Mouse (Mus musculus) urinary bladder, adult 2 months (tissue): Measurements from ENCODE around the gene Fut8. TPM values are rescaled to one million over a fixed set of nuclear protein-coding genes. Genes with fewer than 3 reads are reported as not detected.

ENCODE experiments used
- DNase-seq: peaks from one replicate; pipeline ENCODE4 v3.0.0; 2022; ENCODE audit warnings: low spot score
- polyA plus RNA-seq: library from polyadenylated mRNA; depleted of rRNA; stranded (reverse); fragments of >200 nt; gene quantifications from 2 replicates; pipeline ENCODE4 v1.2.3, GENCODE M21; 2012; rRNA removed

Gene Fut8
- polyA plus RNA-seq, result 7.6 and 16.2 TPM in 2 replicates

DNA sequence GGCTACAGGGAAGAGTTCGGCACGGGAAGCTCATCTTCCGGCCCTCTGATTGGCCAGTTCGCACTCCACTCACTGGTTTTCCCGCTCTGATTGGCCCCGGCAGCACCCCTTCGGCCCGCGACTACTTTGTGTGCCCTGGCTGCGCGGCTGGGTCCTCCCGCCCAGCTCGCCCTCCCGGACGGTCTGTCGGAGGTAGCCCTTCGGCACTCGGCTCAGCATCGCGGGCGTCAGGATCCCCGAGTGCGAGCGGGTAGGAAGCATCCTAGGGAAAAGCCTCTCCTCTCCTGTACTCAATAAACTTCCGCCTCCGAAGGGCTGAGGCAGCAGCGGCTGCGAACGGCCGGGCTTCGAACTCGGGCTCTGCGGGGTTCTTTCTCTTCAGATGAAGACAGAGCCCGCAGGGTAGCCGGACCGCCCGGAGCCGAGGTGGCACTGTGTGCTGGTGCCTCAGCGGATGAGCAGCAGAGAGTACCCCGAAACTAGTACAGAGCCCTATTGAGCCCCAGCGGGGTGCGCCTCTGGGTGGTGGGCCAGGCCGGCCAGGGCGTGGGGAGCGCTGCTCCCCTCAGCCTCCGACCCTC, at the start of gene Fut8:
TSS of gene Fut8 (plus strand) at position 176 of the 581 bp plus-strand sequence.
- DNase-seq, result peak; percentile 83

DNA sequence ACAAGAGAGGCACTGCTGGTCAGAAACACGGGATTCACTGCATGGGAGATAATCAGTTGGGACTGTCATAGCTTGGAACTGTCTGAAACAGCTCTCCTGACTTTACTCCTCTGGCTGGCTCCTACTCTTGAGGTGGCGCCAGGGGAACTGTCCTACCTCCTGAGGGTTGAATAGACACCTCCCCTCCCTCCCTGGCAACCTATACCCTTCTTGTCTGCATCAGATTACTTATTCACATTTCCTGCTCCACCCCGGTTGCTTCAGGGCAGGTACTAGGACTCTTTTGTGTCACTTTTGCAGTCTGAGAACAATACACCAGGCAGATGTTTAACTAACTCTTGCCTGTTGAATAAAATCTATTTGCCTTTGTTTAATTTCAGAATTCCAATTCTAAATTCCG, 48.8 kb upstream of the Fut8 start:
- DNase-seq, result no peak

DNA sequence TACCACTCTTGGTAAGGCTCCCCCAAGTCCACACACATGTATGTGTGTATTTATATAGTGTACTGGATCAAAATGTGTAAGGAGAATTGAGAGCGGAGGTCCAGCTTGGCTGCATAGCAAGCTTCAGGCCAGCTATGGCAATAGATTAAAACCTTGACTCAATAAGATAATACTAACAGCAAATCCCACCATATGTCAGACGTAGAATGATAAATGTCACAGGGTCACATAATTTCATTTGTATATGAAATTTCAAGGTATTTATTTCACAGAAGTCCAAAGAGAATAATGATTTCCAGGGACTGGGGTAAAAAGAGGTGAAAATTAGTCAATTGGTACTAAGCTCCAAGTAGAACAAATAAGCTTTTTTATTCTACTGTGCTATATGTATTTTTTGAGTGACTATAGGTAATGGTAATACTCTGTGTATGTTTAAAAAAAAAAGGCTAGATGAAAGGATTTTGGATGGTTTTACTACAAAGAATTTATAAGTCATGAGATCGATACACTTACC, 47.9 kb upstream of the Fut8 start:
- DNase-seq, result no peak

DNA sequence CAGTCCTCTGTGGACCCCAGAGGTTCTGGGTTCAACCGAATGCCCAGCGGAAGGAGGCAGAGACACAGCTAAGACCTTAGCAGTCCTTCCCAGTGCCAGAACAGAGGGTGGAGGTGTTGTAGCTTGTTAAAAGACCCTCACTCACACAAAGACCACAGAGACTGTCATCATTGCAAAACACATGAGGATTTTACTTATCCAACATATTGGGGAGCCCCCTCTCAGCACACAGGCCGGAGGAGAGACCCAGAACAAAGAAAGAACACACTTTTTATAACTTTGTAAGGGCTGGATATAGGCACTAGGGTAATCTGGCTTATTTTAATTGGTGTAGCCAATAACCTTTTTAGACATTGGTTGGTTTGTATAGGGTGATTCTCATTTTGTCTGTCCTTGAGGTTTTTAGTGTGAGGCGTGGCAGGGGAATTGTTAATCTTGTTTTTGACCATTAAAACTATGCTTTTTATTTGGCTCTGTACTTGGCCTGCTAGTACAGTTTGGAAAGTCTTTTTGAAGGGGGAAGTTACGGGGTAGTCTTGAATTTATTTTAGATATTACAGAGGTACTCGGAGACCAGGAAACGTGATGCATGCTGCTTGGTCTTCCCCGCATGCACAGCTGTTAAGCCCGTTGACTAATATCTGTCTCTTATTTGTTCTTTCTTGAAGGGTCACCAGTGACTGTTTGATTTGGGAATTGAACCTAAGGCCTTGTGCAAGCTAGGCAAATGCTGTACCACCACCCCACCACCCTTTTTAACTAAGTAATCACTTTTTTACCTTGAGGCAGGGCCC, 46.2 kb upstream of the Fut8 start:
- DNase-seq, result no peak

DNA sequence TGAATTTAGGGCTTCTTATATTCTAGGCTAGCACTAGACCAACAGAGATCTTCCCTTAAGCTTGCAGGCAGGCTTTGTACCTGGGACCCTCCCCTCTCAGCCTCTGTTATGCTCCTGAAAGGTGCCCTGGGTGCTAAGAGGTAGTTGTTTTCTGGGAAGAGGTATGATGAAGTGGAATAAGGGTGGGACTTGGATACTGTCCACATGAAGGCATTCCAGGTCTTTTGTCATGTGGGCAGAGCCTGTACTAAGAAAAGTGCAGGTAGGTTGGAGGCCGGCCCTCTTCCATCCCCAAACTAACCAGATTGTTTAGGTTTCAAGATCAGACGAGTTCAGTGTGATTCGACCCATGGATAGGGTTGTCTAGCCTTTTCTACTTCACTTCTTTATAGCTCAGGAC, 45.2 kb upstream of the Fut8 start:
- DNase-seq, result no peak

DNA sequence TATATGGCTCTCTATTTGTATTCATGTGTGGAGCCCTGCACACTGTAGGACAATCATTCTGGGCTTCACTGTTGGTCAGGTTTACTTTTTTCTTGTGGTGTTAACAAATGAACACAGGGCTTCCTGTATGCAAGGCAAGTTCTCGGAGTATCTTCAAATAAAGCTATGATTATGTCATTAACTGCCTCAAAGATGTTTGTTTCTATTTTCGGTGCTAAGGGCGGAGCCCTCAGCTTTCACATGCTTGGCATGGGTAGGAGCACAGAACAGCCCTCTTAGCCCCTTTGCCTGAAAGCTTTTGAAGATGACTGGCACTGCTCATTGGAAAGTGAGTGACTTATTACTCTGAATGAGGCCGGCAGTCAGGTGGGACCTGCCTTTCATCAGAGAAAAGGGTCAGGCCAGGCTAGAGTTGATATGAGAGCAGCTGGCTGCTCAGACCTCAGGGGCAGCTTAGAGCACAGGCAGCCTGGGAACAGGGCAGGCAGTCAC, 44.7 kb upstream of the Fut8 start:
- no peak for DNase-seq

DNA sequence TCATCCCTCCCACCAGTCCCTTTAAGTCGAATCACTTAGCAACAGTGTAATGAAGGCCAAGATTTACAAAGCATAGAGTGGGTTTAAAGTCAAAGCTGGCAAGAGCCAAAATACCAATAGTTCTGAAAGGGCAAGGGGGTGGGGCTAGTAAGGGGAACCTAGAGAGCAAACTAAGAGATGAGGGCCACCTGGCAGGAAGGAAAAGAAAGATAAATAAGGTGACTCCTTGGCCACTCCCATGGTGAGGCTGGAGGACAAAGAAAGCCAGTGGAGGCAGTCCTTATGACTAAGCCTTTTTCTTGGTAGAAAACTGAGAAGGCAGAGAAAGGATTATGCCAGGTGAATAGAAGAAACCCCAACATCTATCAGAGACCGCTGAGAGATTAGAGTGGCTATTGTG, 42.9 kb upstream of the Fut8 start:
- no peak for DNase-seq

DNA sequence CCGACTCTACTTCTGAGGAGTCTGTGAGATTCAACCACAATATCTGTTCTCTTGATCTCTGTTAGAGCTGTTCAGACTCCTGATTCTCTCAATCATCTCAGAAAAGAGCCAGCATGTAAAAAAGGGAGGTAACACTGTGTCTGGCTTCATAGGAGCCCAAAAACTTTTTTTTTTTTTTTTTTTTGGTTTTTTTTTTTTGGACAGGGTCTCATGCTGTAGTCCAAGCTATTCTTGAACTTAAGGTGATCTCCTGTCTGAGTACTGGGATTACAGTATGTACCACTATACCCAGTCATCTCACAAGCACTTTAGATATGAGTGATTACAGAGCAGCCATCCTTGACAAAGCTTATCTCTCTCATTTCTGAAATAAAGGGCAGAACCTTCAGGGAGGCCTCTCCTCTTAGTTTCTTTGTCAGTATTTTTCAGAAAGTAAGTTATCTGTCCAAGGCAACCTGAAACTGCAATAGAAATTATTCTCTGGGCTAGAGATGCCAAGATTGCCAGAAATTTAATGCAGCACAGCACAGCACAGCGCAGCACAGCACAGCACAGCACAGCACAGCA, 41.3 kb upstream of the Fut8 start:
- no peak for DNase-seq

DNA sequence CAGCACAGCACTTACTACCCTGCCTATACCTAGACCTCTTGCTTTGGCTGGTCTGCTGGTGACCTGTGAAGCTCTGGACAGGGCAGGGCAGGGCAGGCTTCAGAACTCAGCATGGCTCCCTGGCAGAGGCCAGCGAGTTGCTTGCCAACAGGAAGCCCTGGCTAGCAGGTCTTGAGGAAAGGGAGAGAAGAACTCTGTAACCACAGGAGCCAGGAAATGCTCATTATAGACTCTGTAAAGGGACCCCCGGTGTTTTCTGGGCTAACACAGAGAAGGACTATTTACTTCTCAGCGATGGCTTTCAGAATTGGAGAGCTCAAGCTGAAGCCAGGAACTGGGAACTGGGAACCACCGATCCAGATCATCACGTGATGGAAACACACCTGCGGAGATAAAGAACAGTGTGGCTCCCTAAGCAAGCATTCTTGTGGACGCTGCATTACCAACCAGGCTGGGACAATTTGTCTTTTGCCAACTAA, 40.8 kb upstream of the Fut8 start:
- DNase-seq, result no peak

DNA sequence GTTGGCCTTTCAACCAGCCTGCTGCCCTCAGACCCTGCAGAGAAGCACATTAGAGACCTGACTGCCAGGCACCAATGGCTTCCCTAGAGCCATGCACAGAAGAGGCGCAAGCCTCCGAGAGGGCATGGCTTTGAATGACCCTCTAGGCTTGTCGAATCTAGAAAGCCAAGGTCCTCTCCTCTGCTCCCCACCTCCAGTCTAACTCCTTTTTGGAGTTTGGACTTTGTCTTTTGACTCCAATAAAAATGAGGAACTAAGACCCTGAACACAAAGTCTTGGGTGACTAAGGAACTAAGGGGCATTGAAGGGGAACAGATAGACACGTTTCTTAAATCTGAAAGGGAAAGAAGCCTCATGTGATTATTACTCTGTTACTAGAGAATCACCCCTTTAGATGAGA, 39.7 kb upstream of the Fut8 start:
- no peak for DNase-seq

DNA sequence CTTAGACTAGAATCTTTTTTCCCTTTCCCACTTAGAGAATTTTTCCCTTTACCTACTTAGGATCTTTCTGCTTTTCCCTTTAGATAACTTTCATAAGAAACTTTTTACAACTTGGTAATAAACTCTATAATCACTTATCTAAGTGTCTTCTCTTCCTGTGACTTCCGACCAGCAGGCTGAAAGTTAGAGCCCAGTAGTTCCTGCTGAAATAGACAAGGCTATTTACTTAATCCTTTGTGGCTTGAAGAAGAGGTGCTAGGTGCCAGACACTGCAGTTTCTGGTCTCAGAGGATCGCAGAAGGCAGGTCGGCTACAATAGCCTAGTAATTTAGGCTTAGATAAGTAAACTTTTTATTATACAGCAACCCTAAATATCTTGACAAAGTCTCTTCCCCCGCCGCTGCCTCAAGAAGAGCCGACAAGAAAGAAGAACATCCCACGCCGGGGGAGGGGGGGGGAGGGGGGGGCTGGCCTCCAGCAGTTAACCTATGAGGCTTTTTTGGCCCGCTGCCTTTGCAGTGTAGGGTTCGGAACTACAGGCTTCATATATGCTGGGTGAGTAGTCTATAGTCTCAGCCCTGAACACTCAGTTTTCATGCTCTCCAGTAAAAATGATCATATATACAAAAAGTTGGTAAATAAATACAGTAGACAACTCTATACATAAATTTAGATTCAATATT, 36.3 kb upstream of the Fut8 start:
- no peak for DNase-seq

DNA sequence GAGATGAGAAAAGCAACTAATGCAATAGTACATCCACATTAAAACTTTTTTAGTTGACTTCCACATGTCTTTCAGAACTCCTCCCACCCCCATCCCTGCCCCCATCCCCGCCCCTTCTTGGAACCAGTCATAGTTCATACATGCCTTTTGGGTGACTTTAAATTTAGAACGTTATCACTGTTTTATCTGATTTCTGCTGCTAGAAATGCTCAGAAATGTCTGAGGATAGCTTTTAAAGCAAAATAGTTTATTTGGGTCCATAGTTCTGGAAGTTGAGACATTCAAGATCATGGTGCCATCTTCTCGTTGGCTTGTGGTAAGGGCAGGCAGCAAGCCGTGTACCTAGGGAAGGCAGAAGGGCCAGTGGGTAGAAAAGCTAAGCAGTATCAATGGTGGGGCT, 34.8 kb upstream of the Fut8 start:
- DNase-seq, result no peak

DNA sequence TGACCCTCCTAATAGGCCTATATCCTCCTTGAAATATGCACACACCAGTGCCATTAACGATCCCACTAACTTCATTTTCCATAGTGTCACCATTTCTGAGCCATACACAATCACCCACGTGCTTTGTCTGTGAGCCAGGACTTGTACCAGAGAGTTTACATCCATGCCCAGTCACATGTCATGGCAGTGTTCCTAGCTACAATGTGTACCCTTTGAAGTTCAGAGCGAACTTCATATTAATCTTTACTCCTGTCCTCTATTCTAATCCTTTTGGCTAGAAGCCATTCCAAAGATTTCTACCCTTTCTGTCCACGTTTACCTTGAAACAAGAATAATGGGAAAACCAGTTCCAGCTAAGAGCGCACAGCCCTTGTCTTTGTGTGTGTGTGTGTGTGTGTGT, 31.1 kb upstream of the Fut8 start:
- no peak for DNase-seq

DNA sequence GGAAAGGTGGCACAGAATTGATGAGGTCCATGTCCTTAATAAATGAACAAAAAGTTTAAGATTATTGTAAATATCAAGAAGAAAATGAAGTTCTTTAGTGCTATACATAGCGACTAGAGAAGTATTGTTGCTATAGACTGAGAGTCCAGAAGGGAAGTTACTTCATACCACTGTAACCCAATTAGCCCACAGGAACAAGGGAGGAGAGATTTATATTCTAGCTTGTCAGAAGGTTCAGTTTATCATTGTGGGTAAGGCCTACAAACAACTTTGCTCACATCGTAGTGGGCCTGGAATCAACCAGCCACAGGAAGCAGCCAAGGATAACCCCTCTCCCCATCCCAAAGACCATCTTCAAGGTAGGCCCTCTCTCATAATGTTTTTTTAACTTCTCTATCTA, 29.9 kb upstream of the Fut8 start:
- no peak for DNase-seq

DNA sequence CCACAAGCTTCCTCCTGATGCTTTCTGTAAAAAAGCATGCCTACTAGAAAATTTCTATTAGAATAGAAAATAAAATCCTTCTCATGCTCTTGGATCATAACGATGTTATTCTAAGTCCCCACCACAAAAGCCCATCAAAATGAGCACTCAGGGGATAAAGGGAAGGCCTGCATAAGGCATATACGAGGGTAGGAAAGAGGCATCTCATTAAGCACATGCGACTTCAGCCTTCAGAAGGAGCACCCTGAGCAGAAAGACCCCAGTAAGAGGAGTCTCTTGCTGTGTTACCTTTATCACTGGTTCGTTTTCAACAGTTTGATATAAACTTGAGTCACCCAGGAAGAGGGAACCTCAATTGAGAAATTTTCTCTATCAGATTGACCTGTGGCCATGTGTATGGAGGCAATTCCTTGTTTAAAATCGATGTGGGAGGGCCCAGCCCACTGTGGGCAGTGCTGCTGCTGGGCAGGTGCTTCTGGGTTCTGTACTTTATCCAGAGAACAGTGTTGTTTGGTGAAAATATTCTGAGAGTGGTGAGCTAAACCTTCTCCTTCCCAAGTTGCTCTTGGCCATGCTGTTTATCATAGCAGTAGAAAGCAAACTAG, 29.2 kb upstream of the Fut8 start:
- DNase-seq, result no peak

DNA sequence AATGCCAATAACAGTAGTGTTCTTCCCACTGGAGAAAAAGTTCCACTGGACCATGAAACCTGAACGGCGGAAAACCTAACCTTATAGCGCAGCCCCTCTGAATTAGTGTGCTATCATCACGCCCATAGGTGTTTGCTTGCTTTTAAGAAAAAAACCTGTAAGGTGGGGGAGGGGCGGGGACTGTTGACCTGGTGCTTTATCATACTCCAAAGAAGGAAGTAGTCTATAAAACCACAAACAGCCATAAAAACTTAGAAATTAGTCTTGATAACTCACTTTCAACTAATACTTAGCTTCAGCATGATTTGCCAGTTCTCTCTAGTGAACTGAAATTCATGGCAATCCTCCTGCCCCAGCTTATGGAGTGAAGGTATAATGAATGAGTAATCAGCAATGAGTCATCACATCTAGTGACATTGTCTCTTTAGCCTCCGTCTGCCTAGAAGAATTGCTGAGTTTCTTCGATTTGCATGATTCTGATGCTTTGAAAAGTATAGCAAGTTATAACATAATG, 26.2 kb upstream of the Fut8 start:
- no peak for DNase-seq

DNA sequence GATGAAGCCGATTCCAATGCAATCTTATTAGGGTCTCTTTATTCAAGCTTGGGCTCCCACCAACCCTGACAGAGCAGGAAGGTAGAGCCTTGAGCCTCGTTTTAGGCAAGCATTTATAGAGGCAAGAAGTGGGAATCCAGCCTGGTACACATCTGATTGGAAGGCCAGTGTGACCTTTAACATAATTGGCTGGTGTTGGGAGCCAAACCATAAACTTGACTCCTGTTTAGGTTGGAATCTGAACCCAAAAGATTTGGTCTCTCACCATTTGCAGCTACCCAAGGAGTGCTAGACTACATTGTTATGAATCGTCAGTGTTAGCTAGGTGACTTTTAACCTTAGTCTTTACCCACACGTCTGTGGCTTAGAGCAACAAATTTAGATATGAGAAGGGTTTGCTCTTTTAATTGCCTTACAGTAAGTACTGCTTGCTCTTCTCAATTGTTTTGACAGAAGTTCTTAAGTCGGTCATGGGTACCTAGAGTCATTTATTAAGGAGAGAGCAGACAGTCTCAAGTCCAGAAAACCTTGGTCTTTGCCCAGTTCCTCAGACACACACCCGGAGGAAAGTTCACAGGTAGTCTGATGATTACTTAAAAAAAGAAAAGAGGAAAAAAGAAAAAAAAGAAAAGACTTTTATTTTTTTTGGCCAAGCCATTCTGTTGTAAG, 23.9 kb upstream of the Fut8 start:
- no peak for DNase-seq

DNA sequence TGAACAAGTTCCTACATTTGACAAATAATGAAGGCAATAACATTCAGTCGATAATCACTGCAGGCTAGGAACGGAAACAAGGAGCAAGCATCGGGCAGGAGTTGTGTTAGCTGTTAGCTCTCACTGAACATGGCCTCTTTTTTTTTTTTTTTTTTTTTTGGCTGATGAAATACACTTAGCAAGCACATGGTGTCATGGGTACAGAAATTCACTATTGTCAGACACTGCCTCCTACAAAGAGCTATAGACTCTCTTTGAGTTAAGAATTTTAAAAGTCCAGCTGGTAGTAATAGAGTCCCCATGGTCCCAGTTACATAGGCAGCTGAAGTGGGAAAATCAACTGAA, 23.4 kb upstream of the Fut8 start:
- DNase-seq, result no peak

DNA sequence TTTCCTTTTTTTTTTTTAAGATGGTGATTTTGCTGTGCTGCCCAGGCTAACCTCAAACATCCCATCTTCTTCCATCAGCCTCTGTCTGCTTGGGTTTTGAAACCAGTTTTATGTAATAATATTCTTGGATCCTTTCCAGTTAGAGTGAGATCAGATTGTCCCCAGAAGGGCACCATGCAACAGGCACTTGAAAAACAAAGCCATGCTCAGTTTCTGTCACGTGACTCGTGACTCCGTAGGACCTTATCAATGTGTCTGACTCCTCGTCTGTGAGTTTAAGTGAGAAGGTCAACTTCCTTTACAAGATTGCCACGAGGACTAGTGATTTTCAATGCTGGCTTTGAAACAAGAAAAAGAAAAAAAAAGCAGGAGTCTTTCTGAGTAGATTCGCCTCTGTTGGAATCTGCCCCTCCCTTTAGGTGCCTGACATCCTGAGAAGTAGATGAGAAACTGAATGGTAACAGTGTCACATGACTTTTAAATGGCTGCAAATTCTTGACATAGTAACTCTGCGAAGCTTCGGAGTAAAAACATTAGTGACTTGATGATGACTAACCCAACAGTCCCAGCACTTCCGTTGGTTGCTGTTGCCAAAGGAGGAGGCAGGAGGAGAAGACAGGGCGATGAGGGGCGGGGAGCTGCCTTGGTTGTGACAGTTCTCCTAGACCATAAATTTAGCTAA, 21.3 kb upstream of the Fut8 start:
- DNase-seq, result no peak

DNA sequence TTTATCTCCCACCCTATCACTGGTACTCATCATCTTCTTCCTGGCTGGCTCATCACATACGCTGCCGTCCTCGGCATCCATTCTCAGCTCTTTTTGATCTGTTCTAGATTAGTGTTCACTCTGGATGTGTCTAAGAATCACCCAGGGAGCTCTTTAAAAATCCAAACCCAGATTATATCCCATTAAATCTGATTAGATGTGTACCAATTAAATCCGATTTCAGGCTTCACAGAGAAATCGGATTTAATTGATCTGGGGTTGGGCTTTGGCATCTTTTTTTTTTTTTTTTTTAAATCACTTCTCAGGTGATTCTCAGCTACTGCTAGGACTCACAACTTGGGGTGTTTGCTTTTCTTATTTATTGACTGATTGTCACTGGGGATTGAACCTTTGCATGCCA, 17.3 kb upstream of the Fut8 start:
- DNase-seq, result no peak
